Mouse (Mus musculus) testis, adult 2 months (tissue): ENCODE results near the gene G530012D18Rik.
"Not testable (repeated sequence)": the region's sequence is repeated elsewhere in the genome, so short reads cannot be mapped to it uniquely, and the experiment has no call there.

ENCODE experiments used
- CTCF ChIP-seq: fragments of 200-500 bp; IDR thresholded peaks from 2 replicates; pipeline ENCODE4 v1.5.1; 2012; ENCODE audit warnings: low read depth, mild to moderate bottlenecking, inconsistent platforms, low read length, moderate library complexity; ENCODE audit not compliant: control insufficient read depth, insufficient read depth, insufficient replicate concordance
- POLR2A ChIP-seq: fragments of 200-500 bp; IDR thresholded peaks from 2 replicates; pipeline ENCODE4 v1.6.1; 2012; ENCODE audit warnings: low read depth, mild to moderate bottlenecking, inconsistent platforms, low read length, moderate library complexity; ENCODE audit not compliant: control insufficient read depth

- not testable (repeated sequence) for TF ChIP-seq CTCF, POLR2A
Measured at GRCm38 (mm10) chr1:85598271-85599012, 23.0 kb downstream of the G530012D18Rik start, which contains the start of gene Sp110.
